Mouse (Mus musculus): ENCODE measurements around the gene Pusl1.
A peak's percentile ranks its signal among the peaks of the same experiment; 100 is the strongest.

Pusl1 gene

GRCm38 (mm10) chr4:155841003-155841454 is 50.6 kb downstream of the Pusl1 start:
- peak; percentile 54 to 55 for DNase-seq

- DNase-seq, result no peak
These were observed 51.2 kb downstream of the Pusl1 start for GRCm38 (mm10) chr4:155840076-155841002.

GRCm38 (mm10) chr4:155839483-155839910 is 52.1 kb downstream of the Pusl1 start, which contains the start of gene Mxra8:
Gene Mxra8, plus strand, starts transcription at chr4:155839680.
- DNase-seq, result peak; percentile 48 to 65

GRCm38 (mm10) chr4:155838187-155839153 is 53.1 kb downstream of the Pusl1 start:
- DNase-seq, result no peak

All from cerebellum, postnatal 10 days (tissue).